Mouse (Mus musculus) lung, embryonic 16.5 days (tissue): Measurements from ENCODE around the gene Cacna1d. TPM values are rescaled to one million over a fixed set of nuclear protein-coding genes. Genes with fewer than 3 reads are reported as not detected.

Experiments used
- ATAC-seq: fragments of 200-750 bp; cut with Nextera tagmentation; 2 replicates; pipeline ENCODE4 v1.8.0; 2017; ENCODE audit warnings: low read depth, mild to moderate bottlenecking, moderate library complexity
- H3K27ac ChIP-seq: fragments of 300-500 bp; sonication (generic); 2 replicates; pipeline ENCODE4 v1.5.1; 2014; ENCODE audit warnings: mild to moderate bottlenecking, control low read depth, low read length
- H3K27me3 ChIP-seq: fragments of 300-500 bp; sonication (generic); 2 replicates; pipeline ENCODE4 v1.6.1; 2014; ENCODE audit warnings: low read depth, low read length, mixed read lengths; ENCODE audit not compliant: control insufficient read depth, insufficient read depth
- H3K36me3 ChIP-seq: fragments of 300-500 bp; sonication (generic); 2 replicates; pipeline ENCODE4 v1.6.1; 2014; ENCODE audit warnings: low read length; ENCODE audit not compliant: control insufficient read depth, insufficient read depth
- H3K4me1 ChIP-seq: fragments of 300-500 bp; sonication (generic); replicated peaks from 2 replicates; pipeline ENCODE4 v1.6.1; 2014; ENCODE audit warnings: low read length, mixed read lengths; ENCODE audit not compliant: control insufficient read depth, insufficient read depth
- H3K4me2 ChIP-seq: fragments of 300-500 bp; sonication (generic); 2 replicates; pipeline ENCODE4 v1.6.1; 2014; ENCODE audit warnings: low read depth, low read length, control low read depth
- H3K4me3 ChIP-seq: fragments of 300-500 bp; sonication (generic); 2 replicates; pipeline ENCODE4 v1.5.1; 2014; ENCODE audit warnings: mild to moderate bottlenecking, low read length, control low read depth
- H3K9ac ChIP-seq: fragments of 300-500 bp; sonication (generic); 2 replicates; pipeline ENCODE4 v1.6.1; 2014; ENCODE audit warnings: low read length, control low read depth
- H3K9me3 ChIP-seq: fragments of 300-500 bp; sonication (generic); 2 replicates; pipeline ENCODE4 v1.6.1; 2016; ENCODE audit warnings: low read length; ENCODE audit not compliant: control insufficient read depth
- WGBS: fragments of 180-500 bp; shearing (Covaris S2); extraction: QIAGEN DNeasy Blood & Tissue Kit; methylation state at CpG from one replicate; pipeline ENCODE4 v1.1.7; 2014; 5-methylcytosine and 5-hydroxymethylcytosine counted together
- polyA plus RNA-seq: library from polyadenylated mRNA; unstranded; fragments of >200 nt; fragmentation: Nextera tagmentation; extraction: Ambion mirVana; gene quantifications from 2 replicates; pipeline ENCODE4 v1.2.1, GENCODE M21; 2015

Gene Cacna1d
- polyA plus RNA-seq, 1 experiment from 2014 or later: 9.2 TPM

DNA sequence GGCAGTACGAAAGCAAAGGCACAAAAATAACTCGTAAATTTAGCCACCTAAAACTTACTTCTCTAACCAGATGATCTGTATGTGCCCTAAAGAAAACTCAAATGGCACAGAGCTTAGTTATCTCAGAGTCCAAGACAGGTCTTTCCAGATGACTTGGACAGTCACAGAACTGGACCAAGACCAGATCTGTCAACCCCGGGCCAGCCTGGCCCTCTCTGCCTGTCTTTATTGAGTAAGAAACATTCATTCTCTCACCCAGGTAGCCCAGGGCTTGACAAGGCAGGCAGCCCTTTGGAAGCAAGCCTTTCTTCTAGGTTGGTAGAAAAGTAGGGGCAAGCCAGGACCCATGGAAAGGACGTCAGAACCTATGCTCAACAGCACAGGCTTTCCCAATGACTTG is 243.6 kb downstream of the Cacna1d start:
- Histone ChIP-seq H3K27ac (no peak overlapping the region), H3K4me2 (no peak overlapping the region), H3K4me3 (no peak overlapping the region), H3K27me3 (no peaks in the 10 kb centered on the region), H3K9me3 (no peaks in the 10 kb centered on the region), H3K36me3 (no peaks in the 10 kb centered on the region), H3K9ac (no peak overlapping the region), H3K4me1 (no peaks in the 10 kb centered on the region)
- WGBS: 74% methylated on average over 4 of the region's 4 CpGs
- ATAC-seq: no peak

DNA sequence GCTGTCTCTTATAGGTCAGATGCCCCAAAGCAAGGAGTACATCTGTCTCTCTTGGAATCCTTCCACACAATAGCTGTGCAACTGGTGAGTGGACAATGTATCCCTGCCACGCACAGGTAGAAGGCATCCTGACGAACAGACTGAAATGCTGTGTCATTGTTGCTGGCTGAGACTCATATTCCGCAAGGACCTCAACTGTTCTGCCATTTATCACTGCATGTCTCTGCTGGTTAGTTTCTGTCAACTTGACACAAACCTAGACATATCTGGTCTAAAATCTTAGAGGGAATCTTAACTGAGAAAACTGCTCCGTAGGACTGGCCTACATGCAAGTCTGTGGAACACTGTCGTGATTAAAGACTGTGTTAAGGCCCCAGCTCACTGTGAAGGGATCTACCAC is 246.5 kb downstream of the Cacna1d start:
- no peak for ATAC-seq
- H3K9me3 ChIP-seq: no peaks in the 10 kb centered on the region
- H3K4me1 ChIP-seq: no peaks in the 10 kb centered on the region
- no peak overlapping the region for H3K4me2 ChIP-seq
- no peak overlapping the region for H3K9ac ChIP-seq
- no peak overlapping the region for H3K4me3 ChIP-seq
- no peak overlapping the region for H3K27ac ChIP-seq
- no peaks in the 10 kb centered on the region for H3K36me3 ChIP-seq
- no peaks in the 10 kb centered on the region for H3K27me3 ChIP-seq
- 87% methylated on average over 5 of the region's 5 CpGs for WGBS

- Histone ChIP-seq H3K4me1 (no peaks in the 10 kb centered on the region), H3K36me3 (no peaks in the 10 kb centered on the region), H3K4me2 (no peak overlapping the region), H3K27me3 (no peaks in the 10 kb centered on the region), H3K9ac (no peak overlapping the region), H3K27ac (no peak overlapping the region), H3K4me3 (no peak overlapping the region), H3K9me3 (no peaks in the 10 kb centered on the region)
- 70% methylated on average over 3 of the region's 3 CpGs for WGBS
- ATAC-seq: no peak
Measured at GRCm38 (mm10) chr14:30242818-30243205, 248.4 kb downstream of the Cacna1d start.

DNA sequence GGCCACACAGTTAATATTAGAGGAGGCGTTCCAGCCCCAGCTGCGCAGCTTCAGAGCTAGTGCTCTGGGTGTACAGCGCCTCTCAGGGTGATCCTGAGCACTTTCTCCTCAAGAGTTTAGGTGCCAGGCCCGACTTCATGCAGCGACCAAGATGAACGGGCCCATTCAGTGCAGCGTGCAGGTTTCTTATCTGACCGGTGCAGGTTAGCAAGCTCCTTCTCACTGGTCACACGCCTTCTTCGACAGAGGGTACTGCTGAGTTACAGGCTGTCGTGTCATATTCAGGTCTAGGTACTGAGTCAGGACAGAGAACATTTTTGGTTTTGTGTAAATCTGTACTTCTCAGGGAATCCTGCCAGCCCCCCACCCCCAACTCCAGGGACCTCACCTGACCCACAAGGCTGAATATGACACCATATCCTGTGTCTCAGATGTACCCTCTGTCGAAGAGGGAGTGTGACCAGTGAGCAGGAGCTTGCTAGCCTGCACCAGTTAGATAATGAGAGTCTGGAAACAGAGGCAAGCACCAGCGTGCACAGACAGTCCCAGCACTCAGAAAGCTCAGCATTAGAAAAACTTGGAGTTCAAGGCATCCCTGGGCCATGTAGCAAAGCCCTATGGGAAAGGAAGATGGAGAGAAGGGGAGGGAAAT is 249.0 kb downstream of the Cacna1d start:
- H3K4me3 ChIP-seq: no peak overlapping the region
- no peak overlapping the region for H3K27ac ChIP-seq
- H3K27me3 ChIP-seq: no peaks in the 10 kb centered on the region
- no peaks in the 10 kb centered on the region for H3K36me3 ChIP-seq
- H3K4me2 ChIP-seq: no peak overlapping the region
- no peak for ATAC-seq
- H3K4me1 ChIP-seq: no peaks in the 10 kb centered on the region
- H3K9me3 ChIP-seq: no peaks in the 10 kb centered on the region
- 76% methylated on average over 13 of the region's 13 CpGs for WGBS
- H3K9ac ChIP-seq: no peak overlapping the region

DNA sequence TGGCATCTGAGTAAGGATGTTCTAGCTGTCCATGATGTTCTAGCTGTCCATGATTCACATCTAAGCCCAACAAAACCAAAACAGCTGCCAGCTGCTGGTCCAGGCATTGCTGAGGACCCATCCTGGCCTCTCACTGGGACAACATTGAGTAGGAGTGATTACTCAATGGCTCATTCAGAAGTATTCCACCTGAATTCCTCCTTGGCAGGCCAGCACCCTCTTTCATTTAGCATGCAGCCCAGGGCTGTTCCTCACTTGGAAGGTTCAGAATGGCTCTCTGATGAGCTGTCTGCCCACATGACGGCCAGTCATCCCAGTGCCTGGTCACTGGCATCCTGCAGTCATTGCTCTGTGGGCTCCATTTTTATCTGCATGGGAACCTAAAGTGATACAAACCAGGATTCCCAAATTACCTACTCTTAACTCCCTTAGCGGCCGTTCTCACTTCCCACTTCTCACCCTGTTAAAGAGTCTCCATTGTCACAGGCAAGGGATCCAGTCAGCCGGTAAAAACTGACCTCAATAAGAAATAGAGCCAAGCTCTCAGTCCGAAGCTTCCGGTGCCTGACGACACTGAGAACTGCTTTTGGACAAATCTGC is 250.2 kb downstream of the Cacna1d start:
- no peak for ATAC-seq
- WGBS: 81% methylated on average over 7 of the region's 7 CpGs

DNA sequence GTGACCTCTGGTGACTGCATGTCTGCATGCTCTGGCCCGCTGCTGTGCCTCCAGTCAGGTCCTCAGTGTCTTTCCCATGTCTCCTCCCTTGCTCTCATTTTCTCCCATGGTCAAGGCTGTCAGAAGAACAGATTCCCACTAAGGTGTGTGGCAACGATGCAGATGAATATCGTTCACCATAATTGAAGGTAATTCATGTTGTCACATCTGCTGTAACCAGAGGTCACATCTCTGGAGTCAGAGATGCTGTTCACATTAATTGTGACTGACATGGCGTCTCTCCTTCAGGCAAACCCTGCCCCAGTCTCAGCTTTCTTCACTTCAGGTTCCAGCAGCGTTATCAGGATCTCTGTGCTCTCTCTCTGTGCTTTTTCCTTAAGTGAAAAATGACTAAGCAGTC is 252.4 kb downstream of the Cacna1d start:
- 87% methylated on average over 5 of the region's 5 CpGs for WGBS

More for the DNA sequence above, 250.2 kb downstream of the Cacna1d start:
- no peaks in the 10 kb centered on the region for H3K4me1 ChIP-seq
- no peak overlapping the region for H3K4me3 ChIP-seq
- H3K36me3 ChIP-seq: no peaks in the 10 kb centered on the region
- no peak overlapping the region for H3K4me2 ChIP-seq
- H3K27me3 ChIP-seq: no peaks in the 10 kb centered on the region
- H3K9ac ChIP-seq: no peak overlapping the region
- H3K27ac ChIP-seq: no peak overlapping the region
- no peaks in the 10 kb centered on the region for H3K9me3 ChIP-seq

DNA sequence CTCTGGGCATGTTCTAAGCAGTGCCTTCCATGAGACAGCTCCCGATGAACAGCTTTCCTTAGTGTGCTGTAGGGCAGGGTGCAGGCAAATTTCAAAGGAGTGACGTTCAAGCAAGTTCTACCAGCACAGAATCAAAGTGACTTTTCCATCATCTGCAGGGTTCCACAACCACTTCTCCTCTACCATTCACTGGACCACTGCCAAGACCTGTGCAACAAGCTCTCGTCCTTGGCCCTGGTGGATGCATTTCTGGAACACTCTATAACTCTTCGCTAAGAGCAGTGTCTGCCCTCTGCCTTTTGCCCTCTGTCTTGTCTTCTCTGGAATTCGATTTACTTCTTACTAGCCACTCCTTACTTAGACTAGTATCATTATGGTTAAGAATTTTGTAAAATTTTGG is 266.1 kb downstream of the Cacna1d start:
- no peaks in the 10 kb centered on the region for H3K9me3 ChIP-seq
- no peaks in the 10 kb centered on the region for H3K27me3 ChIP-seq
- no peak overlapping the region for H3K27ac ChIP-seq
- H3K4me2 ChIP-seq: no peak overlapping the region
- no peak overlapping the region for H3K4me3 ChIP-seq
- H3K36me3 ChIP-seq: no peaks in the 10 kb centered on the region
- no peaks in the 10 kb centered on the region for H3K4me1 ChIP-seq
- ATAC-seq: no peak
- H3K9ac ChIP-seq: no peak overlapping the region
- 68% methylated on average over 5 of the region's 5 CpGs for WGBS

More for the DNA sequence above, 252.4 kb downstream of the Cacna1d start:
- H3K9ac ChIP-seq: no peak overlapping the region
- H3K4me3 ChIP-seq: no peak overlapping the region
- H3K4me1 ChIP-seq: no peaks in the 10 kb centered on the region
- H3K36me3 ChIP-seq: no peaks in the 10 kb centered on the region
- no peak overlapping the region for H3K27ac ChIP-seq
- no peaks in the 10 kb centered on the region for H3K9me3 ChIP-seq
- no peaks in the 10 kb centered on the region for H3K27me3 ChIP-seq
- ATAC-seq: no peak
- H3K4me2 ChIP-seq: no peak overlapping the region

DNA sequence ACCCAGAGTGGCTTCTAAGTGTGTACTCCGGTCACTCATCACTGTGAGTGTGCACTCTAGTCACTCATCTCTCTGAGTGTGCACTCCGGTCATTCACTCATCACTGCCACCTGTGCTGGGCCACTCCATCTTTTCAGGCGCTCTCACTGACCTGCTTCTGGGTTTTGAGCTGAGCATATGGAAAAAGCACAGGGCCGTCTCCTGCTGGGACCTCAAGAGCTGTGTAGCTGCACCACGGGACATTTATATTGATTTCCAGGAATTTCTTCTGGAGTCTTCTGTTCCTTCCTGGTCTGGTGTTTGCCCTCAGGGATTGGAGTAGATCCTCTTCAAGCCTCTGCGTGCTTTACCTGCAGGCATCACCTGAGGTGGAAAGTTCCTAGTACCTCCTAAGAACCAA is 269.2 kb downstream of the Cacna1d start:
- no peaks in the 10 kb centered on the region for H3K4me1 ChIP-seq
- no peaks in the 10 kb centered on the region for H3K9me3 ChIP-seq
- no peaks in the 10 kb centered on the region for H3K36me3 ChIP-seq
- H3K27me3 ChIP-seq: no peaks in the 10 kb centered on the region
- no peak overlapping the region for H3K4me2 ChIP-seq
- H3K27ac ChIP-seq: no peak overlapping the region
- H3K9ac ChIP-seq: no peak overlapping the region
- no peak for ATAC-seq
- 89% methylated on average over 6 of the region's 6 CpGs for WGBS
- H3K4me3 ChIP-seq: no peak overlapping the region

DNA sequence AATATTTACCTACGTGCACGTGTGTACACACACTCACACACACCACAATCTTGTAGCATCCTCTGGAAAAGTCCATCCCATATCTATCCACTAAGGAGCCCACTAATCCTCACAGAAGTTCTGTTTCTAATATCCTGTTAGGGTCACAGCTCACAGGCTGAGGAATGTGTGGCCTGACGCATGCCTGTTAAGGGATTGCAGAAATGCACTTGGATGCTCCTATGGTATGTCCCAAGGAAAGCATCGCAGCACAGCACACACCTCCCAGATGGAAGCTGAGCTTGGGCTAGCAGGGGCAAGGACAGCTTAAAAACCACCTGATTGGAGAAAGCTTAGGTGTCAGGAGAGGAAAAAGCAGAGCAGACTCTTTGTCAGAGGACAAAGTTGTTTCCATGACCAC is 271.4 kb downstream of the Cacna1d start:
- no peak overlapping the region for H3K4me3 ChIP-seq
- no peaks in the 10 kb centered on the region for H3K4me1 ChIP-seq
- H3K4me2 ChIP-seq: no peak overlapping the region
- no peak overlapping the region for H3K27ac ChIP-seq
- H3K9ac ChIP-seq: no peak overlapping the region
- H3K27me3 ChIP-seq: no peaks in the 10 kb centered on the region
- WGBS: 55% methylated on average over 4 of the region's 4 CpGs
- ATAC-seq: no peak
- no peaks in the 10 kb centered on the region for H3K36me3 ChIP-seq
- H3K9me3 ChIP-seq: no peaks in the 10 kb centered on the region
